Mouse (Mus musculus) limb, embryonic 11.5 days (tissue): ENCODE measurements around the gene Cntnap5b. TPM values are rescaled to one million over a fixed set of nuclear protein-coding genes. Genes with fewer than 3 reads are reported as not detected.

Experiments used
- ATAC-seq: fragments of 200-750 bp; cut with Nextera tagmentation; 2 replicates; pipeline ENCODE4 v1.8.0; 2017; ENCODE audit warnings: low read depth; ENCODE audit not compliant: insufficient number of reproducible peaks, low FRiP score, low TSS enrichment
- DNase-seq: peaks from one replicate; pipeline ENCODE4 v3.0.0-alpha.2; 2015; ENCODE audit warnings: low spot score
- H3K27ac ChIP-seq: fragments of 300-500 bp; sonication (generic); replicated peaks from 2 replicates; pipeline ENCODE4 v1.5.1; 2014; ENCODE audit warnings: low read depth, mild to moderate bottlenecking, low read length
- H3K27me3 ChIP-seq: fragments of 300-500 bp; sonication (generic); 2 replicates; pipeline ENCODE4 v1.6.1; 2014; ENCODE audit warnings: mild to moderate bottlenecking, low read length, mixed read lengths; ENCODE audit not compliant: control insufficient read depth, insufficient read depth
- H3K36me3 ChIP-seq: fragments of 300-500 bp; sonication (generic); 2 replicates; pipeline ENCODE4 v1.6.1; 2014; ENCODE audit warnings: mild to moderate bottlenecking, low read length, moderate library complexity, mixed read lengths; ENCODE audit not compliant: control insufficient read depth, insufficient read depth
- H3K4me1 ChIP-seq: fragments of 300-500 bp; sonication (generic); 2 replicates; pipeline ENCODE4 v1.6.1; 2014; ENCODE audit warnings: low read length, mixed read lengths; ENCODE audit not compliant: control insufficient read depth, insufficient read depth
- H3K4me2 ChIP-seq: fragments of 300-500 bp; sonication (generic); 2 replicates; pipeline ENCODE4 v1.6.1; 2014; ENCODE audit warnings: low read depth, mild to moderate bottlenecking, moderate library complexity; ENCODE audit not compliant: severe bottlenecking
- H3K4me3 ChIP-seq: fragments of 300-500 bp; sonication (generic); 2 replicates; pipeline ENCODE4 v1.5.1; 2014; ENCODE audit warnings: low read depth, low read length
- H3K9ac ChIP-seq: fragments of 300-500 bp; sonication (generic); 2 replicates; pipeline ENCODE4 v1.6.1; 2014; ENCODE audit warnings: mild to moderate bottlenecking, low read length
- H3K9me3 ChIP-seq: fragments of 300-500 bp; sonication (generic); 2 replicates; pipeline ENCODE4 v1.6.1; 2016; ENCODE audit warnings: low read length; ENCODE audit not compliant: control insufficient read depth
- WGBS: fragments of 180-500 bp; shearing (Covaris S2); extraction: QIAGEN DNeasy Blood & Tissue Kit; methylation state at CpG from one replicate; pipeline ENCODE4 v1.1.7; 2014; 5-methylcytosine and 5-hydroxymethylcytosine counted together
- polyA plus RNA-seq: library from polyadenylated mRNA; unstranded; fragments of >200 nt; fragmentation: Nextera tagmentation; extraction: Ambion mirVana; gene quantifications from 2 replicates; pipeline ENCODE4 v1.2.1, GENCODE M21; 2014

Gene Cntnap5b
- polyA plus RNA-seq, 1 experiment from 2014 or later, result not detected

DNA sequence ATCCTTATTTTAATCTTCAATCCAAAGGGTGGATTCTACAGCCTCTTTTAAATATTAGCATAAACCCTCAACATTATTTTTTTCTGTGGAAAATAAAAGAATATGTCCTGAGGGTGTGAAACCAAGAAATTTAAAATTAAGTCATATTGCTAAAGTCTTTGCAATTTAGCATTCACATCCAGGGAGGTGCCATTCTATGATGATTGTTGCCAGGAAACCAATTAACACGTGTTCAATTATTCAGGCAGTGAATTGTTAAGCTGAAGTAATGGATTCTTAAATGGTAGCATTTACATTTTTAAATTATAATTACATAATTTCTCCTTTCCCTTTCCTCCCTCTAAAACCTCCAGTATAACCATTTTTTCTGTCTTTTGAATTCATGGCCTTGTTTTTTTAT lies 692.7 kb downstream of the Cntnap5b start:
- Histone ChIP-seq H3K4me2 (no peak overlapping the region), H3K27me3 (no peaks in the 10 kb centered on the region), H3K4me3 (no peak overlapping the region), H3K36me3 (no peaks in the 10 kb centered on the region), H3K27ac (no peak overlapping the region), H3K4me1 (no peaks in the 10 kb centered on the region), H3K9me3 (no peaks in the 10 kb centered on the region), H3K9ac (no peak overlapping the region)
- DNase-seq (no peak), ATAC-seq (no peak)
- WGBS, result 59% methylated on average over 1 of the region's 1 CpGs

DNA sequence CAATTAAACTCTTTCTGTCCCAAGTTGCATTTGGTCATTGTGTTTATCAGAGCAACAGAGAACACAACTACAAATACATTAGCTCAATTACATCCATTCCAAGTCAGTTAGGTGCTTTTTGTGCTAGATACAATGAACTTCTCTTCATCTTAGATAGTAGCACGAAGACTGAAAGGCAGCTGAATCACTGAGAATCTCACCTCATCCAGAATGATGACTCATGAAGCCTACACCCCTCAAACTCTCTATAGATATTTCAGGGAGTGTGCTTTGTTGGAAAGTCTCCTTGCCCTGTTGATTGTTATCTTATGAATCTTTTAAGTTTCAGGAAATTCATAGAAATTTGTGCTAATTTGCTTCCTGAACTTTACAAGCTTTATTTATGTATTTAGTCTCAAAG lies 695.0 kb downstream of the Cntnap5b start:
- H3K4me1 ChIP-seq, result no peaks in the 10 kb centered on the region
- H3K27ac ChIP-seq, result no peak overlapping the region
- no peaks in the 10 kb centered on the region for H3K9me3 ChIP-seq
- WGBS, result 77% methylated on average over 1 of the region's 1 CpGs
- DNase-seq (no peak), ATAC-seq (no peak)
- no peak overlapping the region for H3K9ac ChIP-seq
- H3K4me2 ChIP-seq, result no peak overlapping the region
- H3K36me3 ChIP-seq, result no peaks in the 10 kb centered on the region
- no peaks in the 10 kb centered on the region for H3K27me3 ChIP-seq
- H3K4me3 ChIP-seq, result no peak overlapping the region

DNA sequence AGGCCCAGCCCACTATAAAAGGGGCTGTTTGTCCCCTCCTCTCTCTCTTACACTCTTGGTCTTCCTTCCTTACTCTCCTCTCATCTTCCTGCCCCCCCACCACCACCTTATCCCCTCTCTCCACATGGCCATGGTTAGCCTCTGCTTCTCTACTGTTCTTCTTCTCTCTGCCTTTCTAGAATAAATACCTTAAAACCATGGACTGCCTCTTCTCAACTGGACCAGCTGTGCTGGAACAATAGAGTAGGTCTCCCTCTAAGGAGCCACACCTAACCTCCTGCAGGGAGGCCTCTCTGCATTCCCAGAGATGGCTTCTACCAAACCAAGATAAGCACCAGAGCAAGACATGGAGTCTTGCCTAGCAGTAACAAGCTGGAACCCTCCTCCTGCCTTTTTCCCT lies 737.3 kb downstream of the Cntnap5b start:
- DNase-seq (no peak), ATAC-seq (no peak)
- Histone ChIP-seq H3K9ac (no peak overlapping the region), H3K9me3 (no peaks in the 10 kb centered on the region), H3K27me3 (no peaks in the 10 kb centered on the region), H3K4me1 (no peaks in the 10 kb centered on the region), H3K4me3 (no peak overlapping the region), H3K36me3 (no peaks in the 10 kb centered on the region), H3K4me2 (no peak overlapping the region), H3K27ac (no peak overlapping the region)
